16 mouse cellular contexts compared by ENCODE assay signal in the genomic region with DNA sequence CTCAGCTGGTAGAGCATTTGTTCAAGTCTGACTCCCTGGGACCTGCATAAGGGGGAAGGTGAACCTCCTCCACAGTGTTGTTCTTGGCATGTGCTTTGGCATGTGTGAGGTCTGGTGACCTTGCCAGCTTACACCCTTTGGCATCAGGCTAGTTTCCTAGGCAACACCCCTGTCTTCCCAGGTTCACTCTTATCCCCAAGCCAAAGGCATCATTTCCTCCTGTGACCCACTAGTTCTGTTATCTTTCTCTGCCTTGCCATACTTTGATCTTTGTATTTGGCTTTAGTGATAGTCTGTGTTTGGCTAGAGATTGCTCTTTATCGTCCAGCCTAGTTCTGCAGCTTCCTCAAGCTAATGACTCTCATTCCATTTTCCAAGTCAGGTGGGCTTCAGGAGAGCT. TPM values are rescaled to one million over a fixed set of nuclear protein-coding genes. Genes with fewer than 3 reads are reported as not detected.
DNase-seq lines count a peak whose midpoint lies in the region; ATAC-seq lines count a peak whose summit lies in the region.
"Had no signal": no experiment of that assay in that cellular context is flagged by ENCODE, and none has a peak within 500 bp of the region (broad histone marks: within the 10 kb centered on the region; RNA-seq: fewer than 3 reads in every experiment).

No protein-coding gene starts in this region.

- WGBS in kidney, embryonic 14.5 days: 91% methylated on average over 1 of the region's 1 CpGs
- WGBS in liver, embryonic 13.5 days (ENCODE audit: insufficient replicate concordance): 13% methylated on average over 1 of the region's 1 CpGs

- H3K4me2 ChIP-seq in kidney, embryonic 14.5 days (replicated peaks; ENCODE audit: low read depth, low read length): no peak overlapping the region
- no peak overlapping the region for H3K4me2 ChIP-seq in liver, embryonic 13.5 days
- H3K4me2 ChIP-seq: forebrain, embryonic 15.5 days; hindbrain, embryonic 12.5 days; neural tube, embryonic 12.5 days had no signal

- H3K27me3 ChIP-seq in kidney, embryonic 14.5 days (ENCODE audit: control insufficient read depth, insufficient read depth, low read length): no peaks in the 10 kb centered on the region
- H3K27me3 ChIP-seq in liver, embryonic 13.5 days: no peaks in the 10 kb centered on the region
- H3K27me3 ChIP-seq: forebrain, embryonic 15.5 days; hindbrain, embryonic 12.5 days; megakaryocyte, embryonic 14.5 days; neural tube, embryonic 12.5 days had no signal

- peak; percentile 68 for DNase-seq in adrenal gland, postnatal 14 days
- no peak for DNase-seq in adrenal gland, postnatal 10 days
- DNase-seq in kidney, adult 9 months: peak; percentile 56
- peak; percentile 40 for DNase-seq in MN1 (ENCODE audit: low spot score)
- no peak for DNase-seq in liver, embryonic 13.5 days
- DNase-seq in spleen, postnatal 4 days (ENCODE audit: low spot score in 2 of 2): no peak
- DNase-seq in layer of hippocampus, adult 9-11 months: no peak
- DNase-seq: B cell, adult 2 months; thymus, adult 18-20 months had no signal

- no peak overlapping the region for H3K4me3 ChIP-seq in kidney, embryonic 14.5 days (ENCODE audit: low read length)
- H3K4me3 ChIP-seq in liver, embryonic 13.5 days (replicated peaks): no peak overlapping the region
- H3K4me3 ChIP-seq: embryonic facial prominence, embryonic 10.5 days; forebrain, embryonic 15.5 days; hindbrain, embryonic 12.5 days; megakaryocyte, embryonic 14.5 days; neural tube, embryonic 12.5 days had no signal

- H3K4me1 ChIP-seq in kidney, embryonic 14.5 days (ENCODE audit: control insufficient read depth, insufficient read depth, low read length): no peaks in the 10 kb centered on the region
- peaks cover 28% of the 10 kb centered on the region for H3K4me1 ChIP-seq in liver, embryonic 13.5 days (replicated peaks)
- H3K4me1 ChIP-seq: embryonic facial prominence, embryonic 10.5 days; hindbrain, embryonic 12.5 days; neural tube, embryonic 12.5 days had no signal

- no peak overlapping the region for H3K27ac ChIP-seq in kidney, embryonic 14.5 days (ENCODE audit: low read depth, low read length)
- H3K27ac ChIP-seq in liver, embryonic 13.5 days: no peak overlapping the region
- H3K27ac ChIP-seq: embryonic facial prominence, embryonic 10.5 days; forebrain, embryonic 15.5 days; hindbrain, embryonic 12.5 days; kidney, postnatal 0 days; neural tube, embryonic 12.5 days had no signal

- no peak overlapping the region for H3K9ac ChIP-seq in kidney, embryonic 14.5 days (ENCODE audit: low read depth, low read length)
- no peak overlapping the region for H3K9ac ChIP-seq in liver, embryonic 13.5 days
- H3K9ac ChIP-seq: forebrain, embryonic 15.5 days; hindbrain, embryonic 12.5 days; neural tube, embryonic 12.5 days had no signal

- H3K9me3 ChIP-seq in kidney, embryonic 14.5 days (ENCODE audit: control insufficient read depth, low read length): no peaks in the 10 kb centered on the region
- no peaks in the 10 kb centered on the region for H3K9me3 ChIP-seq in liver, embryonic 13.5 days (replicated peaks)
- H3K9me3 ChIP-seq: embryonic facial prominence, embryonic 10.5 days; forebrain, embryonic 15.5 days; hindbrain, embryonic 12.5 days; neural tube, embryonic 12.5 days had no signal

- H3K36me3 ChIP-seq in kidney, embryonic 14.5 days (ENCODE audit: control insufficient read depth, insufficient read depth, low read length): peaks cover 42% of the 10 kb centered on the region
- peaks cover 56% of the 10 kb centered on the region for H3K36me3 ChIP-seq in liver, embryonic 13.5 days

- ATAC-seq in kidney, embryonic 14.5 days (ENCODE audit: low FRiP score, low TSS enrichment): no peak
- ATAC-seq in liver, embryonic 13.5 days (ENCODE audit: low read depth): peak; percentile 55; the same call in 1 of the 2 replicates
- ATAC-seq: forebrain, embryonic 15.5 days had no signal

RNA-seq across cellular contexts. Expression of a gene that starts 7.4 kb away (rescaled TPM):
- total RNA-seq in adrenal gland, postnatal 14 days (2021): 260 and 305 TPM in 2 replicates
- total RNA-seq in adrenal gland, postnatal 10 days (2021): 100 to 1,000 TPM; 216 to 248 TPM
- polyA plus RNA-seq in kidney, embryonic 14.5 days (2014; fragmentation: Nextera tagmentation; extraction: Ambion mirVana): 67.0 and 152 TPM in 2 replicates
- polyA plus RNA-seq in liver, embryonic 13.5 days (2015; fragmentation: Nextera tagmentation; extraction: Ambion mirVana): 32.8 and 41.4 TPM in 2 replicates

Comparison
In these comparisons a context has a peak if more than half of its experiments do, and no peak if none do; other contexts are left out.
1. DNase-seq: peak in adrenal gland, postnatal 14 days (single experiment), kidney, adult 9 months (single experiment) and MN1 (single experiment); none in adrenal gland, postnatal 10 days (single experiment), liver, embryonic 13.5 days (single experiment), spleen, postnatal 4 days (0 of 2) and layer of hippocampus, adult 9-11 months (single experiment).